14 mouse cellular contexts compared by ENCODE assay signal in genomic region chr13:42346414-42346813, GRCm38 (mm10). TPM values are rescaled to one million over a fixed set of nuclear protein-coding genes. Genes with fewer than 3 reads are reported as not detected.
DNase-seq lines count a peak whose midpoint lies in the region; ATAC-seq lines count a peak whose summit lies in the region.
"Had no signal": no experiment of that assay in that cellular context is flagged by ENCODE, and none has a peak within 500 bp of the region (broad histone marks: within the 10 kb centered on the region; RNA-seq: fewer than 3 reads in every experiment).

No protein-coding gene starts in this region.

- H3K9ac ChIP-seq in intestine, embryonic 15.5 days: no peak overlapping the region
- no peak overlapping the region for H3K9ac ChIP-seq in kidney, embryonic 14.5 days (ENCODE audit: low read depth, low read length)
- H3K9ac ChIP-seq: embryonic facial prominence, embryonic 12.5 days; heart, embryonic 15.5 days; lung, embryonic 14.5 days; midbrain, embryonic 12.5 days had no signal

- peak; percentile 59 for DNase-seq in R1 (ENCODE audit: low read depth, low spot score)
- DNase-seq in kidney, postnatal 4 days: peak; percentile 45 to 52
- no peak for DNase-seq in testis, postnatal 10 days (ENCODE audit: low spot score)
- DNase-seq in spleen, adult 18-20 months: no peak
- DNase-seq in lung, adult 18-20 months: no peak
- DNase-seq: adrenal gland, postnatal 36 days; cerebellum, adult 9-10 months; lung, embryonic 14.5 days had no signal

- no peaks in the 10 kb centered on the region for H3K27me3 ChIP-seq in intestine, embryonic 15.5 days (replicated peaks)
- H3K27me3 ChIP-seq in kidney, embryonic 14.5 days (ENCODE audit: control insufficient read depth, insufficient read depth, low read length): no peaks in the 10 kb centered on the region
- H3K27me3 ChIP-seq: embryonic facial prominence, embryonic 12.5 days; heart, embryonic 15.5 days; midbrain, embryonic 12.5 days had no signal

- H3K27ac ChIP-seq in intestine, embryonic 15.5 days: no peak overlapping the region
- no peak overlapping the region for H3K27ac ChIP-seq in kidney, embryonic 14.5 days (ENCODE audit: low read depth, low read length)
- H3K27ac ChIP-seq: embryonic facial prominence, embryonic 12.5 days; heart, embryonic 15.5 days; midbrain, embryonic 12.5 days had no signal

- H3K9me3 ChIP-seq in intestine, embryonic 15.5 days: no peaks in the 10 kb centered on the region
- H3K9me3 ChIP-seq in kidney, embryonic 14.5 days (ENCODE audit: control insufficient read depth, low read length): no peaks in the 10 kb centered on the region
- H3K9me3 ChIP-seq: embryonic facial prominence, embryonic 12.5 days; heart, embryonic 15.5 days; midbrain, embryonic 12.5 days had no signal

- H3K4me2 ChIP-seq in intestine, embryonic 15.5 days (replicated peaks): no peak overlapping the region
- no peak overlapping the region for H3K4me2 ChIP-seq in kidney, embryonic 14.5 days (replicated peaks; ENCODE audit: low read depth, low read length)
- H3K4me2 ChIP-seq: embryonic facial prominence, embryonic 12.5 days; heart, embryonic 15.5 days; lung, embryonic 14.5 days; midbrain, embryonic 12.5 days had no signal

- H3K4me3 ChIP-seq in intestine, embryonic 15.5 days (replicated peaks): no peak overlapping the region
- H3K4me3 ChIP-seq in kidney, embryonic 14.5 days (ENCODE audit: low read length): no peak overlapping the region
- H3K4me3 ChIP-seq: embryonic facial prominence, embryonic 12.5 days; heart, embryonic 15.5 days; midbrain, embryonic 12.5 days had no signal

- ATAC-seq in intestine, embryonic 15.5 days: peak; percentile 81
- peak; percentile 60; the same call in 1 of the 2 replicates for ATAC-seq in kidney, embryonic 14.5 days (ENCODE audit: low FRiP score, low TSS enrichment)
- ATAC-seq: forebrain, embryonic 16.5 days had no signal

- H3K4me1 ChIP-seq in intestine, embryonic 15.5 days (replicated peaks): no peaks in the 10 kb centered on the region
- H3K4me1 ChIP-seq in kidney, embryonic 14.5 days (ENCODE audit: control insufficient read depth, insufficient read depth, low read length): no peaks in the 10 kb centered on the region
- H3K4me1 ChIP-seq: embryonic facial prominence, embryonic 12.5 days; heart, embryonic 15.5 days; midbrain, embryonic 12.5 days had no signal

- 37% methylated on average over 7 of the region's 7 CpGs for WGBS in intestine, embryonic 15.5 days
- 19% methylated on average over 7 of the region's 7 CpGs for WGBS in kidney, embryonic 14.5 days

- no peaks in the 10 kb centered on the region for H3K36me3 ChIP-seq in intestine, embryonic 15.5 days
- no peaks in the 10 kb centered on the region for H3K36me3 ChIP-seq in kidney, embryonic 14.5 days (ENCODE audit: control insufficient read depth, insufficient read depth, low read length)
- H3K36me3 ChIP-seq: embryonic facial prominence, embryonic 12.5 days; heart, embryonic 15.5 days; midbrain, embryonic 12.5 days had no signal

RNA-seq across cellular contexts. Expression of gene Edn1, which starts 45.1 kb away (rescaled TPM):
- 5.4 and 6.9 TPM in 2 replicates for polyA plus RNA-seq in intestine, embryonic 15.5 days (2015; fragmentation: Nextera tagmentation; extraction: Ambion mirVana)
- polyA plus RNA-seq in kidney, embryonic 14.5 days (2014; fragmentation: Nextera tagmentation; extraction: Ambion mirVana): 2.0 and 2.1 TPM in 2 replicates

Comparison
In these comparisons a context has a peak if more than half of its experiments do, and no peak if none do; other contexts are left out.
1. DNase-seq: peak in R1 (single experiment) and kidney, postnatal 4 days (2 of 2); none in testis, postnatal 10 days (single experiment), spleen, adult 18-20 months (0 of 2) and lung, adult 18-20 months (0 of 2).